Mouse (Mus musculus): Measurements from ENCODE around the gene Tpx2.
A peak's percentile ranks its signal among the peaks of the same experiment; 100 is the strongest.

The Tpx2 gene

GRCm38 (mm10) chr2:152926896-152927295 lies 79.1 kb downstream of the Tpx2 start:
- Histone ChIP-seq H3K27me3 (ENCODE audit: control insufficient read depth, insufficient read depth, low read length, poor library complexity, severe bottlenecking) (no peaks in the 10 kb centered on the region), H3K36me3 (ENCODE audit: control insufficient read depth, insufficient read depth, low read length, poor library complexity, severe bottlenecking) (no peaks in the 10 kb centered on the region)
- no peak for DNase-seq (ENCODE audit: low read depth, low spot score)

- Histone ChIP-seq H3K27me3 (ENCODE audit: control insufficient read depth, insufficient read depth, low read length, poor library complexity, severe bottlenecking) (no peaks in the 10 kb centered on the region), H3K36me3 (ENCODE audit: control insufficient read depth, insufficient read depth, low read length, poor library complexity, severe bottlenecking) (no peaks in the 10 kb centered on the region)
- DNase-seq (ENCODE audit: low read depth, low spot score): no peak
Observed at GRCm38 (mm10) chr2:152927371-152927770, 79.6 kb downstream of the Tpx2 start.

GRCm38 (mm10) chr2:152928219-152928987 lies 80.6 kb downstream of the Tpx2 start:
- no peak for DNase-seq (ENCODE audit: low read depth, low spot score)
- no peaks in the 10 kb centered on the region for H3K27me3 ChIP-seq (ENCODE audit: control insufficient read depth, insufficient read depth, low read length, poor library complexity, severe bottlenecking)
- H3K36me3 ChIP-seq (ENCODE audit: control insufficient read depth, insufficient read depth, low read length, poor library complexity, severe bottlenecking): no peaks in the 10 kb centered on the region

GRCm38 (mm10) chr2:152928988-152929370 lies 81.2 kb downstream of the Tpx2 start:
- no peak for DNase-seq (ENCODE audit: low read depth, low spot score)
- no peaks in the 10 kb centered on the region for H3K36me3 ChIP-seq (ENCODE audit: control insufficient read depth, insufficient read depth, low read length, poor library complexity, severe bottlenecking)

GRCm38 (mm10) chr2:152930276-152930675 lies 82.5 kb downstream of the Tpx2 start:
- no peak for DNase-seq (ENCODE audit: low read depth, low spot score)
- H3K27me3 ChIP-seq (ENCODE audit: control insufficient read depth, insufficient read depth, low read length, poor library complexity, severe bottlenecking): no peaks in the 10 kb centered on the region
- H3K36me3 ChIP-seq (ENCODE audit: control insufficient read depth, insufficient read depth, low read length, poor library complexity, severe bottlenecking): no peaks in the 10 kb centered on the region

More at GRCm38 (mm10) chr2:152928988-152929370, 81.2 kb downstream of the Tpx2 start:
- H3K27me3 ChIP-seq (ENCODE audit: control insufficient read depth, insufficient read depth, low read length, poor library complexity, severe bottlenecking): no peaks in the 10 kb centered on the region

GRCm38 (mm10) chr2:152931456-152932160 lies 83.8 kb downstream of the Tpx2 start:
- Histone ChIP-seq H3K36me3 (ENCODE audit: control insufficient read depth, insufficient read depth, low read length, poor library complexity, severe bottlenecking) (no peaks in the 10 kb centered on the region), H3K27me3 (ENCODE audit: control insufficient read depth, insufficient read depth, low read length, poor library complexity, severe bottlenecking) (no peaks in the 10 kb centered on the region)
- DNase-seq (ENCODE audit: low read depth, low spot score): no peak

- no peak for DNase-seq (ENCODE audit: low read depth, low spot score)
- H3K27me3 ChIP-seq (ENCODE audit: control insufficient read depth, insufficient read depth, low read length, poor library complexity, severe bottlenecking): no peaks in the 10 kb centered on the region
- H3K36me3 ChIP-seq (ENCODE audit: control insufficient read depth, insufficient read depth, low read length, poor library complexity, severe bottlenecking): no peaks in the 10 kb centered on the region
Observed at GRCm38 (mm10) chr2:152933048-152933447, 85.3 kb downstream of the Tpx2 start, which contains the start of gene Foxs1. TSS of gene Foxs1 (minus strand) at chr2:152933208.

- Histone ChIP-seq H3K36me3 (ENCODE audit: control insufficient read depth, insufficient read depth, low read length, poor library complexity, severe bottlenecking) (no peaks in the 10 kb centered on the region), H3K27me3 (ENCODE audit: control insufficient read depth, insufficient read depth, low read length, poor library complexity, severe bottlenecking) (no peaks in the 10 kb centered on the region)
- DNase-seq (ENCODE audit: low read depth, low spot score): peak; percentile 50
Observed at GRCm38 (mm10) chr2:152933614-152934013, 85.8 kb downstream of the Tpx2 start.

GRCm38 (mm10) chr2:152939846-152940245 lies 92.1 kb downstream of the Tpx2 start:
- no peaks in the 10 kb centered on the region for H3K27me3 ChIP-seq (ENCODE audit: control insufficient read depth, insufficient read depth, low read length, poor library complexity, severe bottlenecking)
- peak; percentile 59 for DNase-seq (ENCODE audit: low read depth, low spot score)
- H3K36me3 ChIP-seq (ENCODE audit: control insufficient read depth, insufficient read depth, low read length, poor library complexity, severe bottlenecking): no peaks in the 10 kb centered on the region

- DNase-seq (ENCODE audit: low read depth, low spot score): no peak
- Histone ChIP-seq H3K27me3 (ENCODE audit: control insufficient read depth, insufficient read depth, low read length, poor library complexity, severe bottlenecking) (no peaks in the 10 kb centered on the region), H3K36me3 (ENCODE audit: control insufficient read depth, insufficient read depth, low read length, poor library complexity, severe bottlenecking) (no peaks in the 10 kb centered on the region)
Observed at GRCm38 (mm10) chr2:152941106-152941505, 93.3 kb downstream of the Tpx2 start.

- DNase-seq (ENCODE audit: low read depth, low spot score): no peak
- H3K27me3 ChIP-seq (ENCODE audit: control insufficient read depth, insufficient read depth, low read length, poor library complexity, severe bottlenecking): no peaks in the 10 kb centered on the region
- no peaks in the 10 kb centered on the region for H3K36me3 ChIP-seq (ENCODE audit: control insufficient read depth, insufficient read depth, low read length, poor library complexity, severe bottlenecking)
Observed at GRCm38 (mm10) chr2:152941776-152942175, 94.0 kb downstream of the Tpx2 start.

GRCm38 (mm10) chr2:152942898-152943515 lies 95.2 kb downstream of the Tpx2 start:
- no peaks in the 10 kb centered on the region for H3K36me3 ChIP-seq (ENCODE audit: control insufficient read depth, insufficient read depth, low read length, poor library complexity, severe bottlenecking)
- DNase-seq (ENCODE audit: low read depth, low spot score): no peak
- H3K27me3 ChIP-seq (ENCODE audit: control insufficient read depth, insufficient read depth, low read length, poor library complexity, severe bottlenecking): no peaks in the 10 kb centered on the region

- no peak for DNase-seq (ENCODE audit: low read depth, low spot score)
- H3K36me3 ChIP-seq (ENCODE audit: control insufficient read depth, insufficient read depth, low read length, poor library complexity, severe bottlenecking): no peaks in the 10 kb centered on the region
Observed at GRCm38 (mm10) chr2:152943568-152943967, 95.8 kb downstream of the Tpx2 start.

GRCm38 (mm10) chr2:152944013-152944412 lies 96.2 kb downstream of the Tpx2 start:
- H3K27me3 ChIP-seq (ENCODE audit: control insufficient read depth, insufficient read depth, low read length, poor library complexity, severe bottlenecking): no peaks in the 10 kb centered on the region
- no peaks in the 10 kb centered on the region for H3K36me3 ChIP-seq (ENCODE audit: control insufficient read depth, insufficient read depth, low read length, poor library complexity, severe bottlenecking)
- no peak for DNase-seq (ENCODE audit: low read depth, low spot score)

More at GRCm38 (mm10) chr2:152943568-152943967, 95.8 kb downstream of the Tpx2 start:
- no peaks in the 10 kb centered on the region for H3K27me3 ChIP-seq (ENCODE audit: control insufficient read depth, insufficient read depth, low read length, poor library complexity, severe bottlenecking)

All from splenic B cell, adult 2 months (primary cell).